ENCODE assay signal across 10 mouse cellular contexts in genomic region chr8:126382749-126383148, GRCm38 (mm10). TPM values are rescaled to one million over a fixed set of nuclear protein-coding genes. Genes with fewer than 3 reads are reported as not detected.
DNase-seq lines count a peak whose midpoint lies in the region; ATAC-seq lines count a peak whose summit lies in the region.
"Had no signal": no experiment of that assay in that cellular context is flagged by ENCODE, and none has a peak within 500 bp of the region (broad histone marks: within the 10 kb centered on the region; RNA-seq: fewer than 3 reads in every experiment).

No protein-coding gene starts in this region.

- no peak overlapping the region for H3K9ac ChIP-seq in forebrain, embryonic 12.5 days
- H3K9ac ChIP-seq: liver, embryonic 15.5 days; stomach, embryonic 15.5 days had no signal

- no peaks in the 10 kb centered on the region for H3K4me1 ChIP-seq in forebrain, embryonic 10.5 days
- no peaks in the 10 kb centered on the region for H3K4me1 ChIP-seq in forebrain, embryonic 12.5 days
- H3K4me1 ChIP-seq: liver, embryonic 15.5 days; stomach, embryonic 15.5 days had no signal

- H3K9me3 ChIP-seq in forebrain, embryonic 10.5 days = no peaks in the 10 kb centered on the region
- H3K9me3 ChIP-seq in forebrain, embryonic 12.5 days = no peaks in the 10 kb centered on the region
- H3K9me3 ChIP-seq: liver, embryonic 15.5 days; stomach, embryonic 15.5 days had no signal

- no peak overlapping the region for H3K4me2 ChIP-seq in forebrain, embryonic 12.5 days
- H3K4me2 ChIP-seq: liver, embryonic 15.5 days; stomach, embryonic 15.5 days had no signal

- peak; percentile 27 for DNase-seq in forebrain, embryonic 10.5 days (ENCODE audit: extremely low spot score, low spot score)
- peak; percentile 14 for DNase-seq in thymus, postnatal 14 days
- no peak for DNase-seq in thymus, postnatal 0 days (ENCODE audit: low spot score)
- peak; percentile 61 for DNase-seq in embryo, embryonic 11 days
- peak; percentile 44 for DNase-seq in left cerebral cortex, adult 11 months (ENCODE audit: low spot score)
- peak; percentile 68 for DNase-seq in retina, postnatal 1 day
- DNase-seq in urinary bladder, adult 18-20 months (ENCODE audit: low spot score in 2 of 2) = no peak

- no peaks in the 10 kb centered on the region for H3K36me3 ChIP-seq in forebrain, embryonic 10.5 days (replicated peaks)
- H3K36me3 ChIP-seq in forebrain, embryonic 12.5 days (replicated peaks) = no peaks in the 10 kb centered on the region
- H3K36me3 ChIP-seq: liver, embryonic 15.5 days; stomach, embryonic 15.5 days had no signal

- no peak overlapping the region for H3K27ac ChIP-seq in forebrain, embryonic 10.5 days
- H3K27ac ChIP-seq in forebrain, embryonic 12.5 days = no peak overlapping the region
- H3K27ac ChIP-seq: liver, embryonic 15.5 days; stomach, embryonic 15.5 days had no signal

- WGBS in forebrain, embryonic 10.5 days = 68% methylated on average over 5 of the region's 5 CpGs
- WGBS in forebrain, embryonic 12.5 days = 62% methylated on average over 5 of the region's 5 CpGs

- H3K4me3 ChIP-seq in forebrain, embryonic 10.5 days = no peak overlapping the region
- H3K4me3 ChIP-seq in forebrain, embryonic 12.5 days (replicated peaks) = no peak overlapping the region
- H3K4me3 ChIP-seq: liver, embryonic 15.5 days; stomach, embryonic 15.5 days had no signal

- H3K27me3 ChIP-seq in forebrain, embryonic 10.5 days (ENCODE audit: poor library complexity, severe bottlenecking) = no peaks in the 10 kb centered on the region
- H3K27me3 ChIP-seq in forebrain, embryonic 12.5 days = peaks cover 7% of the 10 kb centered on the region; the same call in 1 of the 2 replicates
- H3K27me3 ChIP-seq: liver, embryonic 15.5 days; stomach, embryonic 15.5 days had no signal

- ATAC-seq in forebrain, embryonic 12.5 days (ENCODE audit: low FRiP score) = no peak

RNA-seq across cellular contexts. Expression of gene Coa6, which starts 39.6 kb away (rescaled TPM):
- polyA plus RNA-seq in forebrain, embryonic 10.5 days (2016; fragmentation: Nextera tagmentation; extraction: Ambion mirVana) = 41.2 and 46.5 TPM in 2 replicates
- polyA plus RNA-seq in forebrain, embryonic 12.5 days (2016; fragmentation: Nextera tagmentation; extraction: Ambion mirVana) = 39.6 and 47.3 TPM in 2 replicates
- polyA plus RNA-seq in thymus, postnatal 0 days (2015; fragmentation: Nextera tagmentation; extraction: Ambion mirVana) = 91.7 and 101 TPM in 2 replicates

Comparison
In these comparisons a context has a peak if more than half of its experiments do, and no peak if none do; other contexts are left out.
1. DNase-seq: peak in forebrain, embryonic 10.5 days (single experiment), thymus, postnatal 14 days (single experiment), embryo, embryonic 11 days (single experiment), left cerebral cortex, adult 11 months (single experiment) and retina, postnatal 1 day (single experiment); none in thymus, postnatal 0 days (single experiment) and urinary bladder, adult 18-20 months (0 of 2).